Mouse (Mus musculus) midbrain, embryonic 13.5 days (tissue): Measurements from ENCODE around the gene Epb41. TPM values are rescaled to one million over a fixed set of nuclear protein-coding genes. Genes with fewer than 3 reads are reported as not detected.

ENCODE experiments used
- ATAC-seq: fragments of 200-750 bp; cut with Nextera tagmentation; 2 replicates; pipeline ENCODE4 v1.8.0; 2017; ENCODE audit warnings: mild to moderate bottlenecking, moderate TSS enrichment, moderate library complexity
- H3K27ac ChIP-seq: fragments of 300-500 bp; sonication (generic); 2 replicates; pipeline ENCODE4 v1.5.1; 2015; ENCODE audit warnings: inconsistent platforms, mild to moderate bottlenecking, moderate library complexity
- H3K27me3 ChIP-seq: fragments of 300-500 bp; sonication (generic); 2 replicates; pipeline ENCODE4 v1.6.1; 2015; ENCODE audit warnings: mild to moderate bottlenecking, inconsistent platforms
- H3K36me3 ChIP-seq: fragments of 300-500 bp; sonication (generic); 2 replicates; pipeline ENCODE4 v1.6.1; 2015; ENCODE audit warnings: mild to moderate bottlenecking, inconsistent platforms
- H3K4me1 ChIP-seq: fragments of 300-500 bp; sonication (generic); replicated peaks from 2 replicates; pipeline ENCODE4 v1.6.1; 2015; ENCODE audit warnings: inconsistent platforms
- H3K4me2 ChIP-seq: fragments of 300-500 bp; sonication (generic); replicated peaks from 2 replicates; pipeline ENCODE4 v1.6.1; 2015; ENCODE audit warnings: moderate library complexity, mild to moderate bottlenecking, inconsistent platforms
- H3K4me3 ChIP-seq: fragments of 300-500 bp; sonication (generic); replicated peaks from 2 replicates; pipeline ENCODE4 v1.5.1; 2015; ENCODE audit warnings: mild to moderate bottlenecking, inconsistent platforms
- H3K9ac ChIP-seq: fragments of 300-500 bp; sonication (generic); replicated peaks from 2 replicates; pipeline ENCODE4 v1.6.1; 2015; ENCODE audit warnings: mild to moderate bottlenecking, inconsistent platforms
- H3K9me3 ChIP-seq: fragments of 300-500 bp; sonication (generic); 2 replicates; pipeline ENCODE4 v1.6.1; 2016; ENCODE audit warnings: mild to moderate bottlenecking, inconsistent platforms
- WGBS: fragments of 180-500 bp; shearing (Covaris S2); methylation state at CpG from one replicate; pipeline ENCODE4 v1.1.7; 2015; 5-methylcytosine and 5-hydroxymethylcytosine counted together
- polyA plus RNA-seq: library from polyadenylated mRNA; unstranded; fragments of >200 nt; fragmentation: Nextera tagmentation; extraction: Ambion mirVana; gene quantifications from 2 replicates; pipeline ENCODE4 v1.2.1, GENCODE M21; 2015

Epb41 gene
- polyA plus RNA-seq, 1 experiment from 2014 or later, result 122 TPM

- no peaks in the 10 kb centered on the region for H3K36me3 ChIP-seq
- no peak for ATAC-seq
- no peak overlapping the region for H3K27ac ChIP-seq
- no peaks in the 10 kb centered on the region for H3K27me3 ChIP-seq
- H3K4me2 ChIP-seq, result no peak overlapping the region
- H3K4me3 ChIP-seq, result no peak overlapping the region
- H3K9ac ChIP-seq, result no peak overlapping the region
- H3K9me3 ChIP-seq, result no peaks in the 10 kb centered on the region
- 53% methylated on average over 7 of the region's 7 CpGs for WGBS
- peaks cover 66% of the 10 kb centered on the region for H3K4me1 ChIP-seq
Measured at GRCm38 (mm10) chr4:132037991-132038390, 37.1 kb downstream of the Epb41 start.

GRCm38 (mm10) chr4:132037137-132037536 lies 38.0 kb downstream of the Epb41 start:
- no peak overlapping the region for H3K4me2 ChIP-seq
- H3K4me3 ChIP-seq, result no peak overlapping the region
- ATAC-seq, result no peak
- 87% methylated on average over 5 of the region's 5 CpGs for WGBS
- H3K9me3 ChIP-seq, result no peaks in the 10 kb centered on the region
- peaks cover 62% of the 10 kb centered on the region for H3K4me1 ChIP-seq
- H3K27me3 ChIP-seq, result no peaks in the 10 kb centered on the region
- H3K36me3 ChIP-seq, result no peaks in the 10 kb centered on the region
- H3K27ac ChIP-seq, result no peak overlapping the region
- H3K9ac ChIP-seq, result no peak overlapping the region

DNA sequence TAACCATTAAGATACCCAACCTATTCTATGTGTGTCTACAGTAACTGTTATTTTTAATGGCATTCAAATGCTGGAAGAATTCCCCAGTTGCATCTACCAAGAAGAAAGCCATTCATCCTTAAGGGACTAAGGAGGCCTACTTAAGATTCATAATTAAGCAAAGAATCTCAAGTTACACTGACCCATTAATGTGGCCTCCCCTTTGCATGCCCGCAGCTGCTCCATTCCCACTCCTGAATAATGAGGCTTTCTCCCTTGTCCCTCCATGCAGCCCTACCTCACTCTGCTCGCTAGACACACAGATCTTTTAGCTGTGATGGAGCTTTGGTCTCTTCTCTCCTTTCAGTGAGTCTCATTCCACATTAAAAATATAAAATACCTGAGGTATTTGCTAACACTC lies 40.9 kb downstream of the Epb41 start:
- Histone ChIP-seq H3K9ac (no peak overlapping the region), H3K27ac (peak overlapping the region; percentile 76)
- WGBS, result 8% methylated on average over 2 of the region's 2 CpGs

DNA sequence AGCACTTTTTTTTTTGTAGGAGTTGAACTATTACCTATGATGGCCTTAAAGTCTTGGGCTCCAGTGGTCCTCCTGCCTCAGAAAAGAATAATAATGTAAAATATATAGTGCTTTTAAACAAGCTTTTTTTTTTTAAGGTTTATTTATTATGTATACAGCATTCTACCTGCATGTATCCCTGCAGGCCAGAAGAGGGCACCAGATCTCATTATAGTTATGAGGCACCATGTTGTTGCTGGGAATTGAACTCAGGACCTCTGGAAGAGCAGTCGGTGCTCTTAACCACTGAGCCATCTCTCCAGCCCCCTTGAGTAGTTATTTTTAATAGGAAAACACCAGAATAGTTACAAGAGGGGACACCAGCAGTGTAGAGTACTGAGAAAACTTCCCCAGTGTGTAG lies 41.9 kb downstream of the Epb41 start:
- H3K27me3 ChIP-seq, result no peaks in the 10 kb centered on the region
- H3K4me2 ChIP-seq, result no peak overlapping the region
- no peak overlapping the region for H3K4me3 ChIP-seq
- H3K36me3 ChIP-seq, result no peaks in the 10 kb centered on the region
- ATAC-seq, result no peak
- no peak overlapping the region for H3K27ac ChIP-seq
- H3K9me3 ChIP-seq, result no peaks in the 10 kb centered on the region
- no peak overlapping the region for H3K9ac ChIP-seq
- WGBS, result 89% methylated on average over 1 of the region's 1 CpGs
- peaks cover 56% of the 10 kb centered on the region for H3K4me1 ChIP-seq

More for the DNA sequence above, 40.9 kb downstream of the Epb41 start:
- ATAC-seq, result peak; percentile 58; the same call in 1 of the 2 replicates
- no peaks in the 10 kb centered on the region for H3K27me3 ChIP-seq
- peaks cover 65% of the 10 kb centered on the region for H3K4me1 ChIP-seq
- no peaks in the 10 kb centered on the region for H3K36me3 ChIP-seq
- no peaks in the 10 kb centered on the region for H3K9me3 ChIP-seq
- no peak overlapping the region for H3K4me2 ChIP-seq
- H3K4me3 ChIP-seq, result no peak overlapping the region

GRCm38 (mm10) chr4:132029851-132030741 lies 45.0 kb downstream of the Epb41 start:
- Histone ChIP-seq H3K27ac (no peak overlapping the region), H3K9ac (0 out of 2 replicates have a peak overlapping the region, but pooled peaks have one; percentile 26), H3K4me1 (peaks cover 43% of the 10 kb centered on the region), H3K4me2 (no peak overlapping the region), H3K27me3 (no peaks in the 10 kb centered on the region), H3K9me3 (no peaks in the 10 kb centered on the region), H3K36me3 (no peaks in the 10 kb centered on the region), H3K4me3 (no peak overlapping the region)
- ATAC-seq, result no peak
- WGBS, result 67% methylated on average over 10 of the region's 10 CpGs

DNA sequence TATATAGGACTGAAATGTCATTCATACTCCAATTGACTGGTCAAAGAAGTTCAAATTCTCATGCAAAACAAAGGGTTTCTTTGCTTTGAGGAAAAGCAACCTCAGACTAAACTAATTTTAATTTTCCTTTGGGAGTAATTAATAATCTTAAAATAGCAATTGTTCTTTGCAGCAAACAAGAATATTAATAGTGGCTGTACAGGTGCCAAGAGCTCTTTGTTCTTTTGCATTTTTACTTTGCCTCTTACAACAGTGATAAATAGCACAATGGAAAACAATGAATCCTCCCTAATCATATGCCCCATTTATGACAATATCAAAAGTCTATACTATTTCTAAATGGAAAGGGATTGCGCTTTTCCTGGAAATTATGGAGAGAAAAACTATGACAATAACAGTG lies 47.3 kb downstream of the Epb41 start:
- Histone ChIP-seq H3K4me3 (no peak overlapping the region), H3K9ac (no peak overlapping the region), H3K36me3 (no peaks in the 10 kb centered on the region), H3K4me1 (peaks cover 35% of the 10 kb centered on the region), H3K27ac (no peak overlapping the region), H3K9me3 (no peaks in the 10 kb centered on the region), H3K27me3 (no peaks in the 10 kb centered on the region), H3K4me2 (no peak overlapping the region)
- ATAC-seq, result no peak
- WGBS, result 100% methylated on average over 1 of the region's 1 CpGs

GRCm38 (mm10) chr4:132027167-132027566 lies 48.0 kb downstream of the Epb41 start:
- H3K9ac ChIP-seq, result no peak overlapping the region
- no peaks in the 10 kb centered on the region for H3K9me3 ChIP-seq
- no peak overlapping the region for H3K4me2 ChIP-seq
- WGBS, result 90% methylated on average over 6 of the region's 6 CpGs
- peaks cover 33% of the 10 kb centered on the region for H3K4me1 ChIP-seq
- ATAC-seq, result no peak
- H3K27ac ChIP-seq, result no peak overlapping the region
- H3K36me3 ChIP-seq, result no peaks in the 10 kb centered on the region
- H3K27me3 ChIP-seq, result no peaks in the 10 kb centered on the region
- H3K4me3 ChIP-seq, result no peak overlapping the region

GRCm38 (mm10) chr4:132025738-132026527 lies 49.2 kb downstream of the Epb41 start:
- peak; percentile 34; the same call in 1 of the 2 replicates for ATAC-seq
- H3K27me3 ChIP-seq, result no peaks in the 10 kb centered on the region
- no peak overlapping the region for H3K9ac ChIP-seq
- no peaks in the 10 kb centered on the region for H3K36me3 ChIP-seq
- H3K27ac ChIP-seq, result peak overlapping the region; percentile 39; the same call in 1 of the 2 replicates
- no peaks in the 10 kb centered on the region for H3K9me3 ChIP-seq
- no peak overlapping the region for H3K4me3 ChIP-seq
- H3K4me1 ChIP-seq, result peaks cover 22% of the 10 kb centered on the region
- H3K4me2 ChIP-seq, result no peak overlapping the region
- 26% methylated on average over 5 of the region's 5 CpGs for WGBS

DNA sequence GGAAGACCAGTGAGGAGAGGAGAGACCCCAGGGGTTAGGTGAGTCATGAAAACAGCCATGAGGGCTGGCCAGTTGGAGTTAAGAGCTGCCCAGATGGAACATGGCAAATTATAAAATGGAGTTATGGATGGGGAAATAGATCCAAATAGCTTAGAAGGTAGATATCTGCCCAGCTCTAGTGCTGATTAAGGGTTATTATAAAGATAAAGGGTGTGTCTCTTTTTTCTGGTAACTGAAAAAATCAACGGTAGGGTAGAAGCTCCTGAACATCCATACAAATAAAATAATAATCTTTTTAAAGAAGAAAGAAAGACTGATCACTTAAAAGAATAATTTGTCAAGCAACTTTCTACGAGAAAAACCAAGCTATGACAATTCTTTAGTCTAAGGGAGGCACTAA lies 49.9 kb downstream of the Epb41 start:
- ATAC-seq, result no peak
- Histone ChIP-seq H3K9ac (no peak overlapping the region), H3K9me3 (no peaks in the 10 kb centered on the region), H3K36me3 (no peaks in the 10 kb centered on the region), H3K27ac (peak overlapping the region; percentile 39; the same call in 1 of the 2 replicates), H3K27me3 (no peaks in the 10 kb centered on the region), H3K4me3 (no peak overlapping the region), H3K4me2 (no peak overlapping the region), H3K4me1 (peaks cover 20% of the 10 kb centered on the region)
- WGBS, result 78% methylated on average over 2 of the region's 2 CpGs

DNA sequence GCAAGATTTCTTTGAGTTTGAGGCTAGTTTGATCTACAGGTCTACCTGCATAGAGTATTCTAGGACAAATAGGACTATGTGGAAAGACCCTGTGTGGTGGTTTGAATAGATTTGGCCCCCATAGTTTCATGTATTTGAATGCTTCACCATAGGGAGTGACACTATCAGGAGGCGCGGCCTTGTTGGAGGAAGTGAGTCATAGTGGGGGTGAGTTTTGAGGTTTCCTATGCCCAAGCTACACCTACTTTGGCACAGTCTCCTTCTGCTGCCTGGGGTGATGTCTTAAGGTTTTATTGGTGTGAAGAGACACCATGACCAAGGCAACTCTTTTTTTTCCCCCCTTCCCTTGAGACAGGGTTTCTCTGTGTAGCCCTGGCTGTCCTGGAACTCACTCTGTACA lies 51.3 kb downstream of the Epb41 start:
- Histone ChIP-seq H3K4me1 (peaks cover 24% of the 10 kb centered on the region), H3K4me2 (no peak overlapping the region), H3K4me3 (no peak overlapping the region), H3K9ac (no peak overlapping the region), H3K9me3 (no peaks in the 10 kb centered on the region), H3K27me3 (no peaks in the 10 kb centered on the region), H3K27ac (no peak overlapping the region), H3K36me3 (no peaks in the 10 kb centered on the region)
- no peak for ATAC-seq
- WGBS, result 96% methylated on average over 2 of the region's 2 CpGs

DNA sequence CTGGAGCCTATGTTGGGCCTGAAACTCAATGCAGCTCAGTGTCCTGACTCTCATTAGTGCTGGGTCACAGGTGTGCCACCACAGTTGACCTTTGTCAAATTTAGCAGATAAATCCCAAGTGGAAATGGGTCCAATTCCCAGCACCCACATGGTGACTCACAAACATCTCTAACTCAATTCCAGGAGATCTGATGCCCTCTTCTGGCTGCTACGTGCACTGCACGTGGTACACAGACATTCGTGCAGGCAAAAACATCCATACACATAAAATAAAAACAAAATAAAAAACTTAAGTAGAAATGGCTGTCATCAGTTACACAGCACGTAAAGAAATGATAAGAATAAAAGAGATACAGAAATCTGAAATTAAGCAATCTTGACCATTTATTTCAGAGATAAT lies 52.5 kb downstream of the Epb41 start:
- Histone ChIP-seq H3K9me3 (no peaks in the 10 kb centered on the region), H3K36me3 (no peaks in the 10 kb centered on the region), H3K4me1 (peaks cover 32% of the 10 kb centered on the region), H3K27ac (no peak overlapping the region), H3K9ac (no peak overlapping the region), H3K4me2 (no peak overlapping the region), H3K4me3 (no peak overlapping the region), H3K27me3 (no peaks in the 10 kb centered on the region)
- ATAC-seq, result no peak
- 97% methylated on average over 4 of the region's 4 CpGs for WGBS

GRCm38 (mm10) chr4:132021883-132022282 lies 53.2 kb downstream of the Epb41 start:
- no peak for ATAC-seq

More at GRCm38 (mm10) chr4:132021883-132022282, 53.2 kb downstream of the Epb41 start:
- Histone ChIP-seq H3K27ac (no peak overlapping the region), H3K27me3 (no peaks in the 10 kb centered on the region), H3K4me3 (no peak overlapping the region), H3K9ac (no peak overlapping the region), H3K36me3 (no peaks in the 10 kb centered on the region), H3K4me2 (no peak overlapping the region), H3K4me1 (peaks cover 32% of the 10 kb centered on the region), H3K9me3 (no peaks in the 10 kb centered on the region)
- 97% methylated on average over 7 of the region's 7 CpGs for WGBS
